Mouse (Mus musculus) induced T-regulatory cell, adult 2 months (primary cell): ENCODE data around the gene Cryzl1.
A peak's percentile ranks its signal among the peaks of the same experiment; 100 is the strongest.

Experiments
- DNase-seq: peaks from one replicate; pipeline ENCODE4 v3.0.0-alpha.2; 2012; ENCODE audit warnings: low read depth

Cryzl1 gene

DNA sequence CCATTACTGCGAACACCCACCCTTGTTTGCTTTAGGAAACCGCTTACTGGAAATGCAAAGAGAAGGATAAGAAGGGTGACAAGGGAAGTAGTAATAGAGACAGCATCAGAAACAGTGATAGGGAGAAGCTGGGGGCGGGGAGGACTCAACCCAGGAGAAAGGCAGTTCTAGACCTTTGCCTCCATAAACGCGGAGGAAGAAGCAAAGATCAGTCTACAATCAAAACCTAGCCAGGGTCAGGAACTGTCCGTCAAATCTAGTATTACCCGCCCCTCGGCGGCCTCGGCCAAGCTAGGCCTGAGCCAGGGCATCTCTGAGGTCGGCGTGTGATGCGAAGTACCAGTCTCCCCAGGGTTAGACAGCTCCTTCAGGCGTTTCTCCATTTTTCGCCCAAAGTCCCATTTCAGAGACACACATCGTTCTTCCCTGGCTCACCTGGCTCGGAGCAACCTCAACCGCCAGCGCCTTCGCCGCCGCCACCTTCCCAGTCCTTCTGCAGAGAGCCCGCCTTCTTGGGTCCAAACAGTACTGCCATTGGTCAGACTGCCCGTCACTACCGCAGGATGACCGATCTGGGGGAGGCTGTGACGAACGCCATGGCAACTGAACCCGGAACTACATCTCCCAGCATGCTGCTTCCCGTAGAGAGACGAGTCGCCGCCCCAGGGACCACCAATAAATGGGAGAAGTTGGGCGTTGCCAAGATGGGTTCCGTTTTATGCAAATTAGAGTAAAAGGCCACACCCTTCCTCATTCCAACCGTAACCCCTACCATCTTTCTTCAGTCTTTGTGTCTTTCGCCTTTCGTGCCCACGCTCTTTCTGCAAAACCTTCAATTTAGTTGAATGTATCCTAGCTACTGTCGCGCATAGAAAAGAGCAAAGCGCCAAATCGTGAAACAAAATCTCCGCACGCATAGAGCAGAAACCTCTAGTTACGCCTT lies at the start of gene Cryzl1:
Gene Cryzl1 (minus strand): TSS at position 853 of the 943 bp plus-strand sequence.
- peak; percentile 96 for DNase-seq

DNA sequence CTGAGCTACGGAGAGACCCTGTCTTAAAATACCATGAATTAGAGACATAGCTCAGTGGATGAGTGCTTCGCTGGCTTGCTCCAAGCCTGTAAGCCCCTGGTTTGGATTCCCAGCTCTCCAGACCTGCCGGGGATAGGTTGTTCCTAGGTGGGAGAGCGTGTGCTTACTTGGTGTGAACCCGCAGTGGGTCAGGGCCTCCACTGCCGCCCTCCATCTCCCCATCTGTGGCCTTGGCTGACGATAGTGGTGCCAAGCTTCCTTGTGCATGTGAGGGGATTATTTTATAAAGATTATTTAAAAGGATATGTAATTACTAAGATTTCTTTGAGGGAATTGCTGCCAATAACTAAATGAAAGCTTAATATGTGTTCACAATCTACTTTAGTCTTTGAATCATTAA lies 43.8 kb upstream of the Cryzl1 start:
- DNase-seq = no peak

DNA sequence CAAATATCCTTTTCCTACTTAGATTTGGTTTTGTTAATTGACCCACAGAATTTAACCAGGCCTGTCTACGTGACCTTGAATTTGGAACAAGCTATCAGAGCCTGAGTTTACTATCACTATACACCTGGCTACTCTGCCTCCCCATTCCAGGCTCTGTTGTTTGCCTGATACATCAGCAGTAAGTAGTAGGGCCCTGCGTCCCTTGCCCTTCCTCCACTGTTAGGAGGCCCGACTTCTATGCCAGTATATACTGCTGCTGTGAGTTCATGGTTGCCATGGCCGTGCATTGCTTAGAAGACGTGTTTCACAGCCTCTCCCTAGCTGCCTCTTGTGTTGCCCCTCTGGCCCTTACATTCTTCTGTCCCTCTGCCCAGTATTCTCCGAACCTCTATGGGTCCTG lies 42.6 kb upstream of the Cryzl1 start:
- DNase-seq = no peak

DNA sequence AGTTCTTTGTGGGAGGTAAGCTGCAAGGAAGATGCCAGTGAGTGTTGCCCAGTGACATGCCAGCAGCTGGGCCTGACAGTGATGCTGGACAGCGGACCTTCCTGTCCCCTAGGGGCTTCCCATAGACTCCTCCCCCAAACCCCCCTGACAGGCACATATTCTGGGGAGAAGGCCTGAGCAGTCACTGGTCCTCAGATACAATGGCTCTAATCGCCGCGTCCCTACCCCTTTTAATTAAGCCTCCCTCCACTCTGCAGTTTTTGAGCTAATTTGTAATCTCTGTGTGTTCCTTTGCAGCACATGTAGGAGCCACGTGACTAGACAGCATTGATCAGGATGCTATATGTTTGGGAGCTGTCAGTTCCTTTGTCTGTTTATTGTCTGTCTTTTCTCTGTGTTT lies 41.9 kb upstream of the Cryzl1 start:
- DNase-seq = no peak

DNA sequence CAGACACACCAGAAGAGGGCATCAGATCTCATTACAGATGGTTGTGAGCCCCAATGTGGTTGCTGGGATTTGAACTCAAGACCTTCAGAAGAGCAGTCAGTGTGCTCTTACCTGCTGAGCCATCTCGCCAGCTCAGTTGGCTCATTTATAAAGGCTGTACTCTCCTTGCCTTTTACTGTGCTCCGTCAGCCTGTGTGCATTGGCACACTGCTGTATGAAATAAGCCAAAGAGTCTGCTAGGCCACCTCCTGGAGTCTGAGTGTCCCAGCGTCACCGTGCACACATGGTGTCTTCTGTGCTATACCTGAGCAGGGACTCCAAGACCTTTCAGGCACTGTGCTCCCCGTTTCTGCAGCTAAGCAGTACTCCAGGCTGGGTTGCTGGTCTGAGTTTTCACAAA lies 41.1 kb upstream of the Cryzl1 start:
- no peak for DNase-seq

DNA sequence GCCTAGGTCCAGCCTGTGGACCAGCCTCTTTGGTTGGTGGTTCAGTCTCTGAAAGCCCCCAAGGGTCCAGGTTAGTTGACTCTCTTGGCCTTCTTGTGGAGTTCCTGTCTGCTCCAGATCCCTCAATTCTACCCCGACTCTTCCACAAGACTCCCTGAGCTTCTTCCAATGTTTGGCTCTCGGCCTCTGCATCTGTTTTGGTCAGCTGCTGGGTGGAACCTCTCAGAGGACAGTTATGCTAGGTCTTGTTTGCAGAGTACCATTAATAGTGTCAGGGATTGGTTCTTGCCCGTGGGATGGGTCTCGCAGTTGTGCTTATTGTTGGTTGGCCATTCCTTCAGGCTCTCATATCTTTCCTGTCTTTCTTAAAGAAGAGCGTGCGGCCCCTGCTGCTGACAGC lies 39.8 kb upstream of the Cryzl1 start:
- DNase-seq = no peak

DNA sequence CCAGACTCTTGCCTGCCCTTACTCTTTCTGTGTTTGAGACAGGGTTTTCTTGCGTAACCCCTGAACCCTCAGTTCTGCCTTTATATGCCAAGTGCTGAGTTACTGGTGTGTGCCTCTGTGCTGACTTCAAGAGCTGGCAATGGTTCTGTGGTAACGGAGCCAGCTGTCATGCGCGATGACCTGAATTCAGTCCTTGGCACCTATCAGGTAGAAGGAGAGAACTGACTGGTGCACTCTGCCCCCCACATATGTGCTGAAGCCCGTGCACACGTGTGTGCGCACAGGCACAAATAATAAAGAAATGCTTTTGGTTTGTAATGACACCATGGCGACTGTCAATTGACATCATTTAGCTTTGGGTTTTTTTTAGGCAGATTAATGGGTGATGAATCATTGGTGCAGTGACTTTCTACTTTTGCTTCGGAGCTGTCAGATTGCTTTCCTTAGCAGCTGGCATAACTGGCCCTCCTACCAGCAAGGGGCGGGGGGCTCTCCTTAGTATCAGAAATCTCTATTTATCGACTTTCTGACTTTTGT lies 38.5 kb upstream of the Cryzl1 start:
- no peak for DNase-seq

DNA sequence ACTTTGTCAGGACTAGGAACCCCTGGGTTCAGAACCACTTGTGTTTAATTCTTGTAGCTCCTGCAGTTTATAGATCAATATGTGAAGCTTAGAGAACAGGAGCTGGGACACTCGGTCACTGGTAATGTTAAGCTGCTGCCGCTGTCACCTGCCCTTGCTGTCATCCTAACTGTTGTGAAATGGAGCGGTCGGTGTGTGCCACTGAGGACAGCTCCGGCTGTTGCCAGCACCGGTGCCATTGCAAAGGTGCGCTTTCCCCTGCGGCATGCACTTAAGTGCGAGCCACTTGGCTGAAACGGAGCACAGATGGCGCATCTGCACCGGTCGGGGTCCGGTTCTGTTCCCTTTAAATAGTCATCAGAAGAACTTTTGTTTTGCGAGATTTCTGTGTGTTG lies 37.0 kb upstream of the Cryzl1 start:
- no peak for DNase-seq

DNA sequence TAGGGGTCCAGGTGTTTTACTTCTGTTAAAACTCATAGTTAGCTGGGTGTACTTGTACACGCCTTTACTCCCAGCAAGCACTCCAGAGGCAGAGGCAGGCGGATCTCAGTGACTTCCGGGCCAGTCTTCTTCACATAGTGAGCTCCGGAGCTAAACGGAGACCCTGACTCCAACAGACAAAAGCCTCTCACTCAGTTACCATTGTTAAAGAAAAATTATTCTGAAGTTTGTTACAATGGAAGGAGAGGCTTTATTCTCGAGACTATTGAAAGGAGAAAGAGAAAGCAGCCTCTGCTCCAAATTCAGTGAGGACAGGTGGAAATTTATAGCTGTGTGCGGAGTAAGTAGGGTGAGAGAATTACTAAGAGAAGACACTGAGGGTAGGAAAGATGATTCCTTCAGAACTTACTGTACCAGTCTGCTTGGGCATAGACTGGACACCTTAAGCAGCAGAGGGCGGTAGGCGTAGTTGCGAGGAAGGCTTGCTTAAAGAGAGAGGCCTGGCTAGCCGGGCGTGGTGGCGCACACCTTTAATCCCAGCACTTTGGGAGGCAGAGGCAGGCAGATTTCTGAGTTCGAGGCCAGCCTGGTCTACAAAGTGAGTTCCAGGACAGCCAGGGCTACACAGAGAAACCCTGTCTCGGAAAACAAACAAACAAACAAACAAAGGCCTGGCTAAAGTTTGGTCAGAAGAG lies 36.5 kb upstream of the Cryzl1 start:
- no peak for DNase-seq

DNA sequence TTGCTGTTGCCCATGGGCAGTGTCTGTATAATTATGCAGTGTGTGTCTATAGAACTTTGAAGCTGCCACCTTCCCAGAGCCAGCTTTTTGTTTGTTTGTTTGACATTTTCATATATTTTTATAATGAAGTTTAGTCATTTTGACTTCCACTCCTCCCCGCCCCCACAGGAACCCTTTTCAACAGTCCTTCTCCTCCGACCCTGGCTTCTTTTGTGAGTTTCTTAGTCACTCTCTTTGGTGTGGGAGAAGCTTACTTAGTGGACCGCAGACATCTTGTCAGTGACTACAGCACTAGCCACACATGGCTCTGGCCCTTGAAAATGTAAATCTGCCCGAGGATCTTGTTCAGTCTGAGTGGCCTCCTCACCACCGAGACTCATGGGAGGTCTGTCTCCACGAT lies 35.6 kb upstream of the Cryzl1 start:
- DNase-seq = no peak

DNA sequence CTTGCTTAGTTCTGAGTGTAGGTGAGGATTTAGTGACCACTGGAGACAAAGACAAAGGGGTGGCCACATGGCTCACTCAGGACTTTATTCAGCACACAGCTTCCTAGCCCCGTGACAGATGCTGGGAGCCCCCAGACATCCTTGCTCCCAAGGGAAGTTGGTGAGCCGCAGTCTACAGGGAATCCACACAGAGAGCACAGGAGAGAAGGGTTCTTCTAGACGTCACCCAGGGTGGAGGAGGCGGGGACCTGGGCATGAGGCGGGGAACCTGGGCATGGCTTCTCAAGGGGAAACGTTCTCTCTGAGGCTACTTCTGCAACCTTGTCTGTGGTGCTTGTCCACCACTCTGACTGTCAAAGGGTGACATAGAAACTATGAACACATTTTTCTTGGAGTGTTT lies 35.2 kb upstream of the Cryzl1 start:
- DNase-seq = no peak

DNA sequence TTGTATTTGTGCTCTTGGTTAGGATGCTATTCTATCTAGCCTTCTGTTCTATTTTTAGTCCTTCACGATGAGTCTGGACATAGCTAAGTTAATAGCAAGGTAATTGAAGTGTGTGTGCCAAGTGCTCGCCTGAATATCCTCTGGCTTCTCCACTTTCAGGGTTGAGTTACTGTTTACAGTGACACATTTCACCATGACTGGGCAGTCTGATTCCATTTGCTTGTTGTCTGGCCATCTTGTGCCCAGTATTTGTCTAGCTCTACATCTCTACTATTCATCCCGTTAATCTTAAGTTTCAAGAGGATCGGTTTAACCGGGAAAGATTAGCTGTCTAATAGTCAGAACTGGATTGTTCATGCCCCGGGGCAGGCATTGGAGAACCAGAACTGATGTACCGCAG lies 33.7 kb upstream of the Cryzl1 start:
- DNase-seq = no peak

DNA sequence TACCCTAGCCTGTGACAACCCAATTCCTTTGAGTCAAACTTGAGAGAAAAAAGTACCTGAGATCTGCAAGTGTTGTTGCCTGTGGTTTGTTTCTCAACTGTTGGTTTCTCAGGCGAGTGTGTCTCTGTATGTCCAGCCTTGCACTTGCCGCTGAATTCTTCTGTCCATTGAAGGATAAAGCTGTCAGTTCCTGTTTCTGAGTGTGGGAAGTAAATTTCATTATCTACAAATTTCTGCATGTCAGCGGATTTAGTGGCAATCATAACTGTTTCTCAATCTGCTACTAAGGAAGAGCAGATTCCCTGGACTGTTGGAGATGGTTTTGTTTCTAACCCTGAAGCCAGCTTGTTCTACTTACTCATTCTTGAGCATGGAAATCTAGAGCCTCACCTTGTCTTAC lies 33.0 kb upstream of the Cryzl1 start:
- DNase-seq = no peak

DNA sequence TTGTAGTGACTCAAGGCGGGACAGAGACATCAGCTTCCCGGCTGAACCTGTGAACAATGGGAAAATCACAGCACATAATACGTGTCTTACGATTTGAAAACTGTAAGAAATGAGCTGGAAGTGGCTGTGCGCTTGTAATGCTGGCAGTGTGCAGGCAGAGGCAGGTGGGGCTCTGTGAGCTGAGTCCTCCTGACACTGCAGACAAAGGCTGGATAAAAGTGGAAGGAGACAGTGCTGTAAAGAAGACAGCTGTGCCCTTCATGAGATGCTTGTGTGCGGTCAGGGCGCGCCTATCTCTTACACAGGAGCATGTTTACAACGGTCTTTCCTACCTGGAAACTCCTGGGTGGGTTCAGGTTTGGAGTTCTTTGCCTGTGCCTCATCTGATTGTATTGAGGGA lies 32.4 kb upstream of the Cryzl1 start:
- DNase-seq = no peak

DNA sequence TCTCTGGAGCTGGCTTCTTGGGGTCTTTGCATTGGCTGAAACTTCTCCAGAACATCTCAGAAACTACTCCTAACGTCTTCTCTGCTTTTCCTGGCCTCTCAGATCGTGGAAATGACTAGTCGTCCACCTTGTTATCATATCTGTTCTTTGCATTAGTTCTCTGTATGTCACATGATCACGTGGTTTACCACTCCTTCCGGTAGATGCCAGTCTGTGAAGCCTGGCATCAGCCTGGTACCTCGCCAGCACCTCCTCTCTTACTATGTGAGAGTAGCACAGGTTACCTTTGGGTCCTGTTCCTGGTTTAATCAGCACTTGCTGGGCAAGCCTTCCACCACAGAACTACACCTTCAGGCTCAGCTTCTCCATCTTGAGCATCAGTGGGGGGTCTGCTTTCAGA lies 26.2 kb upstream of the Cryzl1 start:
- DNase-seq = peak; percentile 72

DNA sequence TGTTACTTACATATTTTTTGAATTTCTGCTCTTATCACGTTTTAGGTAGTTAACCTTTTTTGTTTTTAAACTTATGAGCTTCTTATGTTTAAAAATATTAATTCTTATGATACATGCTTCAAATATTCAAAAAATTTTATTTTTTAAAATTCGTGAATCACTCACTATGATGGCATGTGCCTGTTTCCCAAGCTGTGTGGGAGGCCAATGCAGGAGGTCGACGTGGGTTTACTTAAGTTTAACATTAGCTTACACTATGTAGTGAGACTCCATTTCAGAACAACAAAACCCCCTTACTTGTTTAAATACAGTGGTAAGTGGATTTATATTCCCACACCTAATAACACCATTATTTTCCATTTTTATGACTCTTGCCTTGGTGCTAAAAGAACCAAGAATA lies 24.8 kb upstream of the Cryzl1 start:
- DNase-seq = no peak

DNA sequence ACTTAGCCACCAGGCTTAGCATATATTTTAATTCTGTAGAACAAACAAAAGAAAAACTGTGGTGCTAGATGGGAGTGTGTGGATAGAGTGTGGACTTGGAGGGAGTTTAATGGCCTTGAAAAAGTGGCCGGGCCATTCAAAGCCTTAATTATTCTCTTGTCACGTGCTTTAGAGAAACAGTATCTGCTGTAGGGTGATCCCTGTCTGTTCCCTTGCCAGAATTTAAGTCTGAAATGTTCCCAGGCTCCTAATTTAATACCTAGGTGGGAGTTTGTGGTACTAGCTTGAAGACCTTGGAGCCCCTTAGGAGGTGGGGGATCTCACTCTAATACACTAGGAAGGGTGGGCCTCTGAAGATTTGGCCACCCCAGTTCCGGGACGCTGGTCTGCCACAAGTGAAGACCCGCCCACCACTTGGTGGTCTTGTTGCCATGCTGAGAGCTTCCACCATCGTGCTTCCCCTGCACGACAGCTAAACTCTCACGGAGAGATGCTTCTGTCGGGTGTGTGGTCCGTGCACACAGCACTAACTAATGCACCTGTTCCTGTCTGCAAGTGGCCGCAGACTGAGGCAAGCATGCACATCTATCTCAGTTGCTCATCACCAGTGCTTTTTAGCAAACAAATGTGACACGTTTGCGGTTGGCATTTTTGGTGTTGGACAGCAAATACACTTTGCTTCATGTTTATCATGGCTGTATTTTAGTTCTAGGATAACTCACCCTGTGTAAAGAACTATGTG lies 23.0 kb upstream of the Cryzl1 start:
- DNase-seq = no peak

DNA sequence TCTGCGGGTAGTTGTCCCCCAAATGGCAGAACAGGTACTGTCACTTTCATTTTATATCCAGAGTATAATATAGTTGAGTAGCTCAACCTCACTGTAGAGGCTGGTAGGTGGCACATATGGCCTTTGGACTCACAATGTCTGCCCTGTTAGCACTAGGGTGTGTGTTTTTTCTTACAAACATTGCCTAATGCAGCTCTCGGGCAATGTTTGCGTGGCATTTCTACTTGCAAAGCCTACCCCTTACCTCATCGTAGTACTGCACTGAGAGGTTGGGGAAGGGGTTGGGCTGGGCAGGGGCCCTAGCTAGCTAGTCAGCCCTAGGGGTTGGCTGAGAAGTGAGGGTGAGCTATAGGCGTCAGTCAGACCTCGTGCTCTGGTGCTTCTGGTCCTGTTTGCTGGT lies 18.8 kb upstream of the Cryzl1 start:
- no peak for DNase-seq

DNA sequence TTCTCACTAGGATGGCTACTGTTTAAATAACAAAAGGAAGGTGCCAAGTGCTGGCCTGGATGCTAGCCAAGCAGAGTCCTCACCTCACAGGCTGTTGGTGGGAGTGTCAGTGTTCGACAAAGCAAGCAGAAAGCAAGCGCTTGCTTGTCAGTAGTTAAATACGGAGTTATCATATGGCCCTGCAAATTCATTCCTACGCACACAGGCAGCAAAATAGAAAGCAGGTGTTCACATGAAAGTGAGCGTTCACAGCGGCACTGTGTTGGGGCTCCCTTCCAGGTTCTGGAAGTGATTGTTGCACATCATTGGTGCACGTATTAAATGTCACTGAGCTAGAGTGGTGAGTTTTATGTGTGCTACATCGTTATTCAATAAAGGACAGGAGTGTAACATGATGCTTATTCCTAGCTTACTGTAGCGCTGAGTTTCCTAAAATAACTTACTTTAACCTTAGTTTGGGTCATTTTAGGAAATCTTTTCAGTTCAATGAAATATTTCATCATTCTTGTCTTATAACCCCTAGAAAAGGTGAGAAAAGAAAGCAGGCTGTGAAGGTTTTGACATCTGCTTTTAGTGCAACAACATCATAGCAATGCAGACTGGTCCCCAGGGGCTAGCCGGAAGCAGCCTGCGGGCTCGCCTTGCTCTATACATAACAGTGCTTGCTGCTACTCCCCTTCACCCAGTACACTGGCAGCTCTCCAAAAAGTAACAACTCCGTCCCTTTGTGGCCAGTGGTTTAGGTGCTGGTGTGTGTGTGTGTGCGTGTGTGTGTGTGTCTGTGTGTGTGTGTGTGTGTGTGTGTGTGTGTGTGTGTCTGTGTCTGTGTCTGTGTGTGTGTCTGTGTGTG lies 17.6 kb upstream of the Cryzl1 start:
- DNase-seq = peak; percentile 34

DNA sequence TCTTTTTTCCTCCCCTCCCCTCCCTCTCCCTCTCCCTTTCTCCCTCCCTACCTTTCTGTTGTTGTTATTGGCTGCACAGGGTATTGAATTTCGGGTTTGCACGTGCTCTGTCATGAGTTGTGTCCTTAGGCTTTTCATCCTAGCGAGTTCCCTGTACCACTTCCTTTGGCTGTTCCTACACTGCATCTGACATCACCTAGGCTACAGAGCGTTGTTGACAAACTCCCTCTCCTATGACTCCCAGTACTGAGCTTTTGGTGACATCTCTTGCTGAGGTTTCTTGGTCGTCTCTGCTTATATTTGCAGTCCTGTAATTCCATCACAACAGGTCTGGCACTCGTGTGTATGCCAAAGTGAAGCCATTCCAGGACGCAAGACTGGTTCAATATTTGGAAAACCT lies 14.3 kb upstream of the Cryzl1 start:
- DNase-seq = no peak

DNA sequence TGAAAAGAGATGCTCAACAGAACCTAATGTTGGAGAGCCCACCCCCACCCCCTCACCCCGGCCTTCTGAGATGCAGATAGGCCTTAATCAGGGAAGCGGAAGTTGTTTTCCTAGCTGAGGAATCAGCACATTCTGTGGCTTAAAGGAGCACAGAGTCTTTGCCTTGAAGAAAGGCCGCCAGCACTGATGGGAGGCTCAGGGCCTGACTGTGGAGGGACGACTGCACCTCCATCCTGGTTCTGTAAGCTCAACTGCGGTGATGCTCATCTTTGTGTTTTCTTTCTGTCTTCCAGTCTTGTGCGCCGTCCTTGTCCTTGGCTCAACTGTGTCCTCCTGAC lies 12.1 kb upstream of the Cryzl1 start:
- no peak for DNase-seq
